Mouse (Mus musculus) intestine, embryonic 14.5 days (tissue): ENCODE data around the gene Cryzl2. TPM values are rescaled to one million over a fixed set of nuclear protein-coding genes. Genes with fewer than 3 reads are reported as not detected.

Experiments used
- ATAC-seq: fragments of 200-750 bp; cut with Nextera tagmentation; replicated peaks from 2 replicates; pipeline ENCODE4 v1.8.0; 2017; ENCODE audit warnings: low read depth, moderate number of reproducible peaks, moderate TSS enrichment, moderate library complexity; ENCODE audit not compliant: low FRiP score, low TSS enrichment
- DNase-seq: peaks from one replicate; pipeline ENCODE4 v3.0.0-alpha.2; 2018; ENCODE audit warnings: low spot score
- H3K27ac ChIP-seq: fragments of 300-500 bp; sonication (generic); 2 replicates; pipeline ENCODE4 v1.5.1; 2014; ENCODE audit warnings: low read depth, mild to moderate bottlenecking, control low read depth
- H3K27me3 ChIP-seq: fragments of 300-500 bp; sonication (generic); replicated peaks from 2 replicates; pipeline ENCODE4 v1.6.1; 2014; ENCODE audit warnings: low read length, control low read depth; ENCODE audit not compliant: control insufficient read depth, insufficient read depth
- H3K36me3 ChIP-seq: fragments of 300-500 bp; sonication (generic); 2 replicates; pipeline ENCODE4 v1.6.1; 2014; ENCODE audit warnings: low read length, control low read depth; ENCODE audit not compliant: control insufficient read depth, insufficient read depth
- H3K4me1 ChIP-seq: fragments of 300-500 bp; sonication (generic); replicated peaks from 2 replicates; pipeline ENCODE4 v1.6.1; 2014; ENCODE audit warnings: low read length, control low read depth, mixed read lengths; ENCODE audit not compliant: control insufficient read depth, insufficient read depth
- H3K4me2 ChIP-seq: fragments of 300-500 bp; sonication (generic); 2 replicates; pipeline ENCODE4 v1.6.1; 2014; ENCODE audit warnings: low read length
- H3K4me3 ChIP-seq: fragments of 300-500 bp; sonication (generic); 2 replicates; pipeline ENCODE4 v1.5.1; 2014; ENCODE audit warnings: low read depth, low read length, control low read depth, mixed read lengths
- H3K9ac ChIP-seq: fragments of 300-500 bp; sonication (generic); 2 replicates; pipeline ENCODE4 v1.6.1; 2014; ENCODE audit warnings: mild to moderate bottlenecking, low read length
- H3K9me3 ChIP-seq: fragments of 300-500 bp; sonication (generic); 2 replicates; pipeline ENCODE4 v1.6.1; 2016; ENCODE audit warnings: low read length, control low read depth; ENCODE audit not compliant: control insufficient read depth
- WGBS: fragments of 180-500 bp; shearing (Covaris S2); extraction: QIAGEN DNeasy Blood & Tissue Kit; methylation state at CpG from one replicate; pipeline ENCODE4 v1.1.7; 2014; 5-methylcytosine and 5-hydroxymethylcytosine counted together
- polyA plus RNA-seq: library from polyadenylated mRNA; unstranded; fragments of >200 nt; fragmentation: Nextera tagmentation; extraction: Ambion mirVana; gene quantifications from 2 replicates; pipeline ENCODE4 v1.2.1, GENCODE M21; 2014

The Cryzl2 gene
- polyA plus RNA-seq = 12.6 and 14.6 TPM in 2 replicates

- no peaks in the 10 kb centered on the region for H3K9me3 ChIP-seq
- H3K4me1 ChIP-seq = peaks cover 4% of the 10 kb centered on the region
- H3K27me3 ChIP-seq = no peaks in the 10 kb centered on the region
- H3K9ac ChIP-seq = peak within 1 kb of the TSS; percentile 51
- H3K36me3 ChIP-seq = no peaks in the 10 kb centered on the region
- ATAC-seq = peak; percentile 92
- DNase-seq = peak; percentile 80
- WGBS = 6% methylated on average over 27 of the region's 29 CpGs
- H3K27ac ChIP-seq = no peak within 1 kb of the TSS
- H3K4me2 ChIP-seq = peak within 1 kb of the TSS; percentile 64
- peak within 1 kb of the TSS; percentile 32 for H3K4me3 ChIP-seq
These were observed at the start of gene Cryzl2 for GRCm38 (mm10) chr1:157458421-157459208. Gene Cryzl2 (plus strand): TSS chr1:157458577.

- no peak overlapping the region for H3K9ac ChIP-seq
- WGBS = 83% methylated on average over 2 of the region's 2 CpGs
These were observed 48.7 kb upstream of the Cryzl2 start for GRCm38 (mm10) chr1:157409648-157410047.

GRCm38 (mm10) chr1:157410937-157411336, 47.4 kb upstream of the Cryzl2 start:
- H3K9ac ChIP-seq = no peak overlapping the region; the same call in 1 of the 2 replicates
- H3K27ac ChIP-seq = no peak overlapping the region
- peak overlapping the region; percentile 78 for H3K4me3 ChIP-seq
- DNase-seq (no peak), ATAC-seq (no peak)
- 18% methylated on average over 8 of the region's 8 CpGs for WGBS
- peak overlapping the region; percentile 69 for H3K4me2 ChIP-seq
- no peaks in the 10 kb centered on the region for H3K9me3 ChIP-seq
- H3K36me3 ChIP-seq = no peaks in the 10 kb centered on the region
- H3K4me1 ChIP-seq = peaks cover 6% of the 10 kb centered on the region; the same call in 1 of the 2 replicates
- no peaks in the 10 kb centered on the region for H3K27me3 ChIP-seq

More at GRCm38 (mm10) chr1:157409648-157410047, 48.7 kb upstream of the Cryzl2 start:
- Histone ChIP-seq H3K4me3 (no peak overlapping the region), H3K27me3 (no peaks in the 10 kb centered on the region), H3K9me3 (no peaks in the 10 kb centered on the region), H3K27ac (no peak overlapping the region), H3K4me2 (no peak overlapping the region), H3K4me1 (peaks cover 6% of the 10 kb centered on the region; the same call in 1 of the 2 replicates), H3K36me3 (no peaks in the 10 kb centered on the region)
- DNase-seq (no peak), ATAC-seq (no peak)

DNA sequence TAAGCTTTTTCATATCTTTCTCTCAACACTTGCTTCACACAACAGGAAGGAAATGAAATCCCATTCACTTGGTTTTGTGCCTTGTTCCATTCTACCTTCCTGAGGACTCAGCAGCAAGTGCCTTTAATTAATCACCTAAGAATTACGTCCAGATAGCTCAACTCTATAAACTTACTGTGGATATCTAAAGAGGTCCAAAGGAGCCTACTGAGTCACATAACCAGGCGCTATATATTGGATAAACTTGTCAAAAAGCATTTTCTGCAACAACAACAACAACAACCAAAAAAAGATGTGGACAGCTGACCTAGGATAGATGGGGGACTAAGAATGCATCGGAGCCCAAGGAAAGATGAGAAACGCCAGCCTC, 47.1 kb upstream of the Cryzl2 start:
- no peaks in the 10 kb centered on the region for H3K27me3 ChIP-seq
- H3K4me3 ChIP-seq = peak overlapping the region; percentile 78
- no peak for DNase-seq
- peak overlapping the region; percentile 69 for H3K4me2 ChIP-seq
- ATAC-seq = no peak
- H3K36me3 ChIP-seq = no peaks in the 10 kb centered on the region
- no peaks in the 10 kb centered on the region for H3K9me3 ChIP-seq
- H3K4me1 ChIP-seq = peaks cover 6% of the 10 kb centered on the region; the same call in 1 of the 2 replicates
- WGBS = 2% methylated on average over 4 of the region's 4 CpGs
- H3K9ac ChIP-seq = peak overlapping the region; percentile 57
- H3K27ac ChIP-seq = 0 out of 2 replicates have a peak overlapping the region, but pooled peaks have one; percentile 92

DNA sequence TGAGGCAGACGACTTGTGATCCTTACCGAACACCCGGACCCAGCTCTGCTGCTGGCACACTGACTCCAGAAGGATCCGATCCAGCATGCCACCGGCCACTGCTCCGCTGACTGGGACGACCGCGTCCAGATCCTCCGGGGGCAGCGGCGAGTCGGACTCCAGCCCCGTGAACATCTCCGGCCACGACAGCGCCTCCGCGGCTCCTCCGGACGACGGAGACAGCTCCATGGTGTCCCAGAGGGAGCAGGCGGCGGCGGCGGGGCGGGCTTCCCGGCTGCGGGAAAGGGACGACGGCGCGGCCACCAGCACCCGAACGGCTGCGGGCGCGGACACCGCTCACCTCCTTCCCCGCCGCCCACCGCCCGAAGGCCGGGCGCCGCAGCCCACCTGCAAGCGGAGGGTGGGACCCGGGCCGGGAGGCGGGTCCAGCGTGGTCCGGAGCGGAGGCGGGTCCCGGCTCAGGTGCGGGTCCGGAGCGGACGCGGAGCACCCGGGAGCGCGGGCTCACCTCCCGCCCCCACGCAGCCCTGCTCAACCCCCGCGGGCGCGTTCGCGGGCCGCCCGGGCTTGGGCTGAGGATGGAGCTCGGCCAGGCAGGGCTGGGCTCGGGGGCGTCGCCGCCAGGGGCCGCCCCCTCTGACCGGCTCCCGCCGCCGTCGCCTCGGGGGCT, 46.5 kb upstream of the Cryzl2 start:
- ATAC-seq (peak; percentile 92), DNase-seq (peak; percentile 81)
- Histone ChIP-seq H3K4me1 (peaks cover 6% of the 10 kb centered on the region; the same call in 1 of the 2 replicates), H3K4me2 (peak overlapping the region; percentile 69), H3K27me3 (no peaks in the 10 kb centered on the region), H3K9me3 (no peaks in the 10 kb centered on the region), H3K9ac (peak overlapping the region; percentile 57), H3K36me3 (no peaks in the 10 kb centered on the region), H3K4me3 (peak overlapping the region; percentile 78), H3K27ac (peak overlapping the region; percentile 92)
- under 1% methylated on average over 67 of the region's 85 CpGs for WGBS

- ATAC-seq (peak; percentile 94), DNase-seq (peak; percentile 96)
- no peaks in the 10 kb centered on the region for H3K27me3 ChIP-seq
- peak within 1 kb of the TSS; percentile 69 for H3K4me2 ChIP-seq
- WGBS = 1% methylated on average over 62 of the region's 62 CpGs
- H3K36me3 ChIP-seq = no peaks in the 10 kb centered on the region
- H3K4me3 ChIP-seq = peak within 1 kb of the TSS; percentile 78
- peaks cover 6% of the 10 kb centered on the region; the same call in 1 of the 2 replicates for H3K4me1 ChIP-seq
- peak within 1 kb of the TSS; percentile 92 for H3K27ac ChIP-seq
- peak within 1 kb of the TSS; percentile 57 for H3K9ac ChIP-seq
- no peaks in the 10 kb centered on the region for H3K9me3 ChIP-seq
These were observed 45.7 kb upstream of the Cryzl2 start, which contains the start of gene Rasal2 for GRCm38 (mm10) chr1:157412454-157413369. Gene Rasal2 (minus strand): TSS chr1:157412595.

DNA sequence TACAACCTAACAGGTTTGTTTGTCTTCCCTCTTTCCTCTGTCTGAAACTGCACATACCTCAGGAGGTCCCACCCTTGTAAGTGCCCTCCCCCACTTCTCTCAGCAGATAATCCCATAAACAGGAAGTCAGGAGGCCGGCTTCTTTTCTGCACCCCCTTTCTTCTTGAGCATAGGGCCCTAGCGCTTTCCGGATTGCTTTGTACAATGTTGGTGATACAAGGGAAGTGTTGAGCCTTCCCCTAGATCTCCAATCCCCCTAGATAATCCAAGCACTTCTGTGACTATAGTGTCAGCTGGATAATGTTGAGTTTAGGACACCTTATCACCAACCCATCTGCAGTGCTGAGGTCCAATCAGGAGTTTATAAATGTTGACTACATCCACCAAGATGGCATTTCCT, 42.6 kb upstream of the Cryzl2 start:
- Histone ChIP-seq H3K9ac (no peak overlapping the region), H3K27ac (no peak overlapping the region), H3K36me3 (peaks cover 9% of the 10 kb centered on the region; the same call in 1 of the 2 replicates), H3K27me3 (no peaks in the 10 kb centered on the region), H3K4me1 (peaks cover 6% of the 10 kb centered on the region; the same call in 1 of the 2 replicates), H3K9me3 (no peaks in the 10 kb centered on the region), H3K4me2 (no peak overlapping the region), H3K4me3 (no peak overlapping the region)
- no peak for DNase-seq
- no peak for ATAC-seq
- WGBS = 72% methylated on average over 3 of the region's 3 CpGs

- Histone ChIP-seq H3K4me3 (no peak overlapping the region), H3K4me2 (no peak overlapping the region), H3K4me1 (no peaks in the 10 kb centered on the region), H3K9ac (no peak overlapping the region), H3K9me3 (no peaks in the 10 kb centered on the region), H3K36me3 (peaks cover 9% of the 10 kb centered on the region; the same call in 1 of the 2 replicates), H3K27ac (no peak overlapping the region), H3K27me3 (no peaks in the 10 kb centered on the region)
- WGBS = 89% methylated on average over 2 of the region's 2 CpGs
- ATAC-seq = no peak
- DNase-seq = no peak
These were observed 41.7 kb upstream of the Cryzl2 start for GRCm38 (mm10) chr1:157416628-157417027.
